Mouse (Mus musculus): Measurements from ENCODE around the gene Hoxa11.
A peak's percentile ranks its signal among the peaks of the same experiment; 100 is the strongest.

Hoxa11 gene

GRCm38 (mm10) chr6:52232984-52233545 lies 12.5 kb downstream of the Hoxa11 start:
- DNase-seq (ENCODE audit: low read depth, low spot score) = no peak

DNA sequence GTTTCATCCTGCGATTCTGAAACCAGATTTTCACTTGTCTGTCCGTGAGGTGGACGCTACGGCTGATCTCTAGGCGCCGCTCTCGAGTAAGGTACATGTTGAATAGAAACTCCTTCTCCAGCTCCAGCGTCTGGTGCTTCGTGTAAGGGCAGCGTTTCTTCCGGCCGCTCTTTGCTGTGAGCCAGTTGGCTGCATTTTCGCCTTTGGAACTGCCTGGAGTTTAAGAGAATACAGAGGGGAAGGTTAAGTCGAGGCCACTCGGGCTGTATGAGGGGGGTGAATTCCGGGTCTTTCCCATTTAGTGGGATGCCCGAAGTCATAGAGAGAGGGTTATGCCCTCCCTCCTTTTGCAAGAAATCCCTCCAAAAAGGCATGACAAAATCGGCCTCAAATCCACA lies 13.0 kb downstream of the Hoxa11 start:
- DNase-seq (ENCODE audit: low read depth, low spot score) = no peak

DNA sequence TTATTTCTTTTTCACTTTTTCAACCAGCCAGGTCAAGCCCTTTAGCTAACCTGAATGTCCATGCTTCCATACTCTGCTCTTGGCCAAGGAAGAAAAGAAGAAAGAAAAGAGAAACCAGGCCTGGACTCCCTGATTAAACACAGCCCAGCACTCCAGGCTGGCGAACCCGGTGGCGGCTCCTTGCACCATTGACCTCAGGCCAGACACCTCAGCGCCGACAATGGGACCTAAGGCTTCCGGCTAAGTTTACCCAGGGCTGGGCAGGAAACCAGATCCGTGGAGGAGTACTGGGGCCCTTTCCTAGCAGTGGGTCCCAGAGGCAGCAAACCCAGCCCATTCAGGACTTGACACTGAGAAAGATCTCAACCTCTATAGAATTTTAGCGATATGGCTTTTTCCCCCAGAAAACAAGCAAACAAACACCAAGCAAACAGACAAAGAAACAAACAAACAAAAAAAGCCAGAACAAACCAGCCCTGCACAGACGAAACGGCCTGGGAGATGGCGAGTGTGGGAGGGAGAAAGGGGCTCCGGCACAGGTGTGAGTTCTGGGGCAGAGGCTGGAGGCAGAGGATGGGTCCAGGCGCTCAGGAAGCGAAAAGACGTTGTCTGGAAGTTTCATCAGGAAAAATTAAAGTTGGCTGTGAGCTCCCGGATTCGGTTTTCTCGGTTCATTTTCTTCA lies 13.6 kb downstream of the Hoxa11 start:
- DNase-seq (ENCODE audit: low read depth, low spot score) = no peak

DNA sequence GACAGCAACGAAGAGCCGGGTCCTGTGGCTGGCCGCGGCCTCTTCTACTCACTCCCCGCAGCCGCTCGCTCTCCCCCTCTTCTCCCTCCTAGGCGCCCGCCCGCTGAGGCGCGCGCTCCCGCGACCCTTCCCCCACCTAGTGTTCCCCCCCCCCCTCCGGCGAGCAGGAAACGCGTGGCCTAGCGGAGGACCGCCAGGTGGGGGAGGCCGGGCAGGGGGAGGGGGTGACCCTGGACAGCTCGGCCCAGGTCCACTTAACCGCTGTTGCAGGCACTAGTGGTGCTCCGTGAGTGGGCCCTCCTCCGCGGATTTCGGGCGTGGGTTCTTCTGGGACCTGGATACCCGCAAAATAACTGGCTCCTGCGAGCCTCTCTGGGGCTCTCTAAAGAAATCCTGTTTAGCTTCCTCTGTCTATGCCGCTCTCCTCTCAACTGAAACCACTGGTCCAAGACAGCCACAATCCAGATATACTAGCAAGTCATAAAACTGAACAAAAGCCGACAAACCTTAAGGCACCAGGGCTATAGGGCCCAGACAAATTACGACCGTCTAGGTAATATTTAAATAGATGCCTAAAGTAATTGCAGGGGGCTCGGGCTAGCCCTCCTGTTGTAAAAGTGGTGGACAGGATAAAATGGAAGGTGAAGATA lies 15.0 kb downstream of the Hoxa11 start, which contains the start of gene Hoxa9:
Hoxa9 (minus strand) TSS at position 574 of the 650 bp plus-strand sequence.
- DNase-seq (ENCODE audit: low read depth, low spot score) = no peak

GRCm38 (mm10) chr6:52229558-52230416 lies 15.8 kb downstream of the Hoxa11 start:
- DNase-seq (ENCODE audit: low read depth, low spot score) = no peak

- DNase-seq (ENCODE audit: low read depth, low spot score) = no peak
These were observed 16.8 kb downstream of the Hoxa11 start for GRCm38 (mm10) chr6:52228475-52229465.

DNA sequence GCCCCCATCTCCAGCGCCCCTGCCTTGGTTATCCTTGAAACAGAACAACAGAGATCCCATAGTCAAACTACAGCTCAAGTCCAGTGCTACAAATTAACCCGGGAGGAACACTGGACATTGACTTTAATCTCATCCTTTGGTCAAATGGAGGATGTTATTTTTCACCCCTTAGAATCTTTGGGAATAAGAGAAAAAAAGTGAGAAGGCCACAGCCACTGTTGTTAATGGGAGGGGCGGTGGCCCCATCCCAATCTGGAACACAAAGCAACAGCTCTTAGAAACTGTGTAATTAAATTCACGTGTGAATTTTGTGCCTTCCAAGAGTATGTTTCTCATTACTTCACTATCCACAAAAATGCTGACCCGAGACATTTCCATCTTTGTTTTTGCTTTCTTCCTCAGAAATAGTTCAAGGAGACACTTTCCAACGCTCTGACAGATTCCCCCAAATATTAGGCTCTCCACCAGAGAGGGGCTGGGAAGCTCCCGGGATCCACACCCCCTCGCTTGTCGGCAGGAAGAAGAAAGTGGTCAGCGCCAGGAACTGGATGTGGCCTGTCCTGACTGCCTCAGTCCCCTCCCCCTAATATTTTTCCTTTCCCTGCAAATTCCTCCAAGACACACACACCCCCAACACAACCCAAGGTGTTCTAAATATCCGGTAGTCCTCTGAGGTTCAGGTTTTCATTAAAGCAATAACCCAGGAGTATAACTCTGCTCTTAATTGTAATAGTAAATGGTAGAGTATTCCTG lies 18.0 kb downstream of the Hoxa11 start:
- peak; percentile 27 for DNase-seq (ENCODE audit: low read depth, low spot score)

GRCm38 (mm10) chr6:52226569-52227257 lies 18.9 kb downstream of the Hoxa11 start:
- no peak for DNase-seq (ENCODE audit: low read depth, low spot score)

GRCm38 (mm10) chr6:52225612-52226568 lies 19.7 kb downstream of the Hoxa11 start:
- DNase-seq (ENCODE audit: low read depth, low spot score) = no peak

- no peak for DNase-seq (ENCODE audit: low read depth, low spot score)
These were observed 20.6 kb downstream of the Hoxa11 start for GRCm38 (mm10) chr6:52224895-52225611.

DNA sequence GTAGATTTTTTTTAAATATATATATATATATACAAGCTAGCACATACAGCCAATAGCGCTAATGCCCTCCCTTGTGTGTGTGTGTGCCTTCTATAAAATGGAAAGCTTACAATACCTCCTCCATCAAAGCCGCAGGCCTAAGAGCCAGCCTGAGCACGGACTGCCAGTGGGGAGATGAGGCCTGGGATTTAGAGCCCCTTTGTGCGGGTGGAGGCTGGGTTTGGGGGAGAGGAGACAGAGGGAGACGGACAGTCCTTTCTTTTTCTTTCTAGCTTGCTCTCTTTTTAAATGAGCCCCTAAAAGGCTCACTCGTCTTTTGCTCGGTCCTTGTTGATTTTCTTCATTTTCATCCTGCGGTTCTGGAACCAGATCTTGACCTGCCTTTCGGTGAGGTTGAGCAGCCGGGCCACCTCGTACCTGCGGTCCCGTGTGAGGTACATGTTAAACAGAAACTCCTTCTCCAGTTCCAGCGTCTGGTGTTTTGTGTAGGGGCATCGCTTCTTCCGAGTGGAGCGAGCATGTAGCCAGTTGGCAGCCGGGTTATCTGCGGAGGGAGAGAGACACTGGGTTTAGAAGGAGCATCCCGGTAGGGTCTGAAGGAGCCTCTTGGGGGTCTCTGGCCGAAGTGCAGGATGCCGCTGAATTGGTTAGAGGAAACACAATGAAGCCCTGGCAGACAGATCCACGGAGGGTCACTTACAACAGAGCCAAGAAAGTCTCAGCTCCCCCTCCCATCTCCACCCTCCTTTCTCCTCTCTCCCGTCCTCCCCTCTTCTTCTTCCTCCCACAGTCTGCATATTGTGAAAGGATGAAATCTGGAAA lies 21.5 kb downstream of the Hoxa11 start:
- DNase-seq (ENCODE audit: low read depth, low spot score) = no peak

GRCm38 (mm10) chr6:52222729-52223128 lies 22.9 kb downstream of the Hoxa11 start:
- DNase-seq (ENCODE audit: low read depth, low spot score) = no peak

GRCm38 (mm10) chr6:52221993-52222685 lies 23.5 kb downstream of the Hoxa11 start:
- DNase-seq (ENCODE audit: low read depth, low spot score) = no peak

- DNase-seq (ENCODE audit: low read depth, low spot score) = peak; percentile 89
These were observed 24.1 kb downstream of the Hoxa11 start, which contains the start of gene Hoxa7 for GRCm38 (mm10) chr6:52221337-52221992. Hoxa7 (minus strand) TSS chr6:52221854.

- no peak for DNase-seq (ENCODE audit: low read depth, low spot score)
These were observed 24.7 kb downstream of the Hoxa11 start for GRCm38 (mm10) chr6:52220865-52221310.
